Mouse (Mus musculus) lung, adult 2 months (tissue): ENCODE measurements around the gene Ccdc141. TPM values are rescaled to one million over a fixed set of nuclear protein-coding genes. Genes with fewer than 3 reads are reported as not detected.

Source experiments
- DNase-seq: peaks from one replicate; pipeline ENCODE4 v3.0.0; 2022
- H3K4me1 ChIP-seq: fragments of 200-500 bp; 2 replicates; pipeline ENCODE4 v1.6.1; 2011; ENCODE audit warnings: low read length; ENCODE audit not compliant: control insufficient read depth, insufficient read depth
- H3K4me3 ChIP-seq: fragments of 200-500 bp; replicated peaks from 2 replicates; pipeline ENCODE3; 2011; ENCODE audit warnings: low read depth, mild to moderate bottlenecking, control low read depth, low read length; ENCODE audit errors: extremely low read depth
- CTCF ChIP-seq: fragments of 200-500 bp; IDR thresholded peaks from 2 replicates; pipeline ENCODE4 v1.5.1; 2011; ENCODE audit warnings: mild to moderate bottlenecking, low read length, control low read depth; ENCODE audit not compliant: insufficient read depth
- POLR2A ChIP-seq: fragments of 200-500 bp; IDR thresholded peaks from 2 replicates; pipeline ENCODE4 v1.6.1; 2011; ENCODE audit warnings: low read depth, mild to moderate bottlenecking, control low read depth, low read length, borderline replicate concordance; ENCODE audit errors: extremely low read depth
- WGBS: fragments of 180-500 bp; shearing (Covaris S2); methylation state at CpG from one replicate; pipeline ENCODE4 v1.1.7; 2018; 5-methylcytosine and 5-hydroxymethylcytosine counted together
- polyA plus RNA-seq: library from polyadenylated mRNA; depleted of rRNA; stranded (reverse); fragments of >200 nt; gene quantifications from 2 replicates; pipeline ENCODE4 v1.2.3, GENCODE M21; 2012

Gene Ccdc141
- polyA plus RNA-seq, 1 experiment: 19.8 TPM

GRCm38 (mm10) chr2:77011981-77012380 lies 158.5 kb downstream of the Ccdc141 start:
- 76% methylated on average over 5 of the region's 5 CpGs for WGBS
- Histone ChIP-seq H3K4me3 (no peak overlapping the region), H3K4me1 (no peaks in the 10 kb centered on the region)
- no peak for DNase-seq
- no peak for TF ChIP-seq CTCF
- no peak for TF ChIP-seq POLR2A

- TF ChIP-seq CTCF: no peak
- no peak overlapping the region for H3K4me3 ChIP-seq
- no peak for DNase-seq
- H3K4me1 ChIP-seq: no peaks in the 10 kb centered on the region
- WGBS: 76% methylated on average over 7 of the region's 7 CpGs
These were observed 163.4 kb downstream of the Ccdc141 start for GRCm38 (mm10) chr2:77007015-77007414.

- H3K4me1 ChIP-seq: no peaks in the 10 kb centered on the region
- TF ChIP-seq POLR2A (no peak), CTCF (no peak)
- 47% methylated on average over 2 of the region's 2 CpGs for WGBS
- no peak for DNase-seq
- no peak overlapping the region for H3K4me3 ChIP-seq
These were observed 167.3 kb downstream of the Ccdc141 start for GRCm38 (mm10) chr2:77003148-77003547.

GRCm38 (mm10) chr2:76998351-76998750 lies 172.1 kb downstream of the Ccdc141 start:
- TF ChIP-seq CTCF: no peak
- TF ChIP-seq POLR2A: no peak
- Histone ChIP-seq H3K4me3 (no peak overlapping the region), H3K4me1 (no peaks in the 10 kb centered on the region)
- no peak for DNase-seq
- WGBS: 53% methylated on average over 5 of the region's 5 CpGs

- Histone ChIP-seq H3K4me1 (no peaks in the 10 kb centered on the region), H3K4me3 (no peak overlapping the region)
- 80% methylated on average over 5 of the region's 5 CpGs for WGBS
- TF ChIP-seq POLR2A (no peak), CTCF (no peak)
- no peak for DNase-seq
These were observed 177.8 kb downstream of the Ccdc141 start for GRCm38 (mm10) chr2:76992493-76993201.

GRCm38 (mm10) chr2:76987317-76987716 lies 183.1 kb downstream of the Ccdc141 start:
- no peak for TF ChIP-seq CTCF
- TF ChIP-seq POLR2A: no peak
- no peaks in the 10 kb centered on the region for H3K4me1 ChIP-seq
- no peak overlapping the region for H3K4me3 ChIP-seq
- WGBS: 77% methylated on average over 4 of the region's 4 CpGs
- DNase-seq: peak; percentile 12

- 65% methylated on average over 5 of the region's 5 CpGs for WGBS
These were observed 186.1 kb downstream of the Ccdc141 start for GRCm38 (mm10) chr2:76984384-76984783.

GRCm38 (mm10) chr2:76983601-76984000 lies 186.8 kb downstream of the Ccdc141 start:
- H3K4me1 ChIP-seq: no peaks in the 10 kb centered on the region; the same call in 1 of the 2 replicates
- TF ChIP-seq CTCF: no peak
- no peak for DNase-seq
- WGBS: 35% methylated on average over 5 of the region's 5 CpGs
- no peak overlapping the region for H3K4me3 ChIP-seq

More at GRCm38 (mm10) chr2:76984384-76984783, 186.1 kb downstream of the Ccdc141 start:
- H3K4me3 ChIP-seq: no peak overlapping the region
- H3K4me1 ChIP-seq: no peaks in the 10 kb centered on the region; the same call in 1 of the 2 replicates
- DNase-seq: no peak
- no peak for TF ChIP-seq POLR2A
- no peak for TF ChIP-seq CTCF

GRCm38 (mm10) chr2:76982391-76983145 lies 187.9 kb downstream of the Ccdc141 start, which contains the start of gene Ttn:
Ttn (minus strand) TSS chr2:76982547.
- TF ChIP-seq POLR2A: no peak
- TF ChIP-seq CTCF: no peak
- no peak for DNase-seq
- 76% methylated on average over 18 of the region's 18 CpGs for WGBS
- no peak within 1 kb of the TSS for H3K4me3 ChIP-seq
- H3K4me1 ChIP-seq: no peaks in the 10 kb centered on the region; the same call in 1 of the 2 replicates

- DNase-seq: no peak
- TF ChIP-seq POLR2A (no peak), CTCF (no peak)
- Histone ChIP-seq H3K4me3 (no peak overlapping the region), H3K4me1 (no peaks in the 10 kb centered on the region; the same call in 1 of the 2 replicates)
- WGBS: 55% methylated on average over 5 of the region's 5 CpGs
These were observed 188.7 kb downstream of the Ccdc141 start for GRCm38 (mm10) chr2:76981717-76982116.
